Mouse (Mus musculus) hematopoietic multipotent progenitor cell, adult 10-12 weeks (in vitro differentiated cells): ENCODE data around the gene Klf4. TPM values are rescaled to one million over a fixed set of nuclear protein-coding genes. Genes with fewer than 3 reads are reported as not detected.

ENCODE experiments used
- polyA plus RNA-seq: library from polyadenylated mRNA; stranded (reverse); fragments of >175 nt; gene quantifications from 2 replicates; pipeline ENCODE4 v1.2.3, GENCODE M21; 2012; ENCODE audit warnings: low replicate concordance

Gene Klf4
- 47.7 and 148 TPM in 2 replicates for polyA plus RNA-seq

GRCm38 (mm10) chr4:55532407-55533195, at the start of gene Klf4:
Klf4 (minus strand) TSS chr4:55532466.

Other genes with a start within 250 kb of the Klf4 start
- 193 and 246 TPM in 2 replicates for gene Rad23b, start 182.4 kb downstream of the Klf4 start, polyA plus RNA-seq